Mouse (Mus musculus) heart, postnatal 4 days (tissue): ENCODE measurements around the gene Scn7a. TPM values are rescaled to one million over a fixed set of nuclear protein-coding genes. Genes with fewer than 3 reads are reported as not detected.

Experiments
- total RNA-seq, 2 experiments: library from RNA; stranded (reverse); gene quantifications; 2 replicates each; pipeline ENCODE4 v1.2.3; 2021

Scn7a gene
- total RNA-seq, 2 experiments from 2014 or later, result 3.7 to 4.0 TPM

Other genes starting within 250 kb of the Scn7a start
- under 1 TPM; 0.05 to 0.09 TPM for gene Scn9a, start 150.0 kb downstream of the Scn7a start, total RNA-seq